Mouse (Mus musculus) intestine, embryonic 14.5 days (tissue): Measurements from ENCODE around the gene Pja2. TPM values are rescaled to one million over a fixed set of nuclear protein-coding genes. Genes with fewer than 3 reads are reported as not detected.

ENCODE experiments used
- ATAC-seq: fragments of 200-750 bp; cut with Nextera tagmentation; replicated peaks from 2 replicates; pipeline ENCODE4 v1.8.0; 2017; ENCODE audit warnings: low read depth, moderate number of reproducible peaks, moderate TSS enrichment, moderate library complexity; ENCODE audit not compliant: low FRiP score, low TSS enrichment
- DNase-seq: peaks from one replicate; pipeline ENCODE4 v3.0.0-alpha.2; 2018; ENCODE audit warnings: low spot score
- H3K27ac ChIP-seq: fragments of 300-500 bp; sonication (generic); 2 replicates; pipeline ENCODE4 v1.5.1; 2014; ENCODE audit warnings: low read depth, mild to moderate bottlenecking, control low read depth
- H3K27me3 ChIP-seq: fragments of 300-500 bp; sonication (generic); replicated peaks from 2 replicates; pipeline ENCODE4 v1.6.1; 2014; ENCODE audit warnings: low read length, control low read depth; ENCODE audit not compliant: control insufficient read depth, insufficient read depth
- H3K36me3 ChIP-seq: fragments of 300-500 bp; sonication (generic); 2 replicates; pipeline ENCODE4 v1.6.1; 2014; ENCODE audit warnings: low read length, control low read depth; ENCODE audit not compliant: control insufficient read depth, insufficient read depth
- H3K4me1 ChIP-seq: fragments of 300-500 bp; sonication (generic); replicated peaks from 2 replicates; pipeline ENCODE4 v1.6.1; 2014; ENCODE audit warnings: low read length, control low read depth, mixed read lengths; ENCODE audit not compliant: control insufficient read depth, insufficient read depth
- H3K4me2 ChIP-seq: fragments of 300-500 bp; sonication (generic); 2 replicates; pipeline ENCODE4 v1.6.1; 2014; ENCODE audit warnings: low read length
- H3K4me3 ChIP-seq: fragments of 300-500 bp; sonication (generic); 2 replicates; pipeline ENCODE4 v1.5.1; 2014; ENCODE audit warnings: low read depth, low read length, control low read depth, mixed read lengths
- H3K9ac ChIP-seq: fragments of 300-500 bp; sonication (generic); 2 replicates; pipeline ENCODE4 v1.6.1; 2014; ENCODE audit warnings: mild to moderate bottlenecking, low read length
- H3K9me3 ChIP-seq: fragments of 300-500 bp; sonication (generic); 2 replicates; pipeline ENCODE4 v1.6.1; 2016; ENCODE audit warnings: low read length, control low read depth; ENCODE audit not compliant: control insufficient read depth
- WGBS: fragments of 180-500 bp; shearing (Covaris S2); extraction: QIAGEN DNeasy Blood & Tissue Kit; methylation state at CpG from one replicate; pipeline ENCODE4 v1.1.7; 2014; 5-methylcytosine and 5-hydroxymethylcytosine counted together
- polyA plus RNA-seq: library from polyadenylated mRNA; unstranded; fragments of >200 nt; fragmentation: Nextera tagmentation; extraction: Ambion mirVana; gene quantifications from 2 replicates; pipeline ENCODE4 v1.2.1, GENCODE M21; 2014

Gene Pja2
- polyA plus RNA-seq, 1 experiment from 2014 or later = 70.2 TPM

DNA sequence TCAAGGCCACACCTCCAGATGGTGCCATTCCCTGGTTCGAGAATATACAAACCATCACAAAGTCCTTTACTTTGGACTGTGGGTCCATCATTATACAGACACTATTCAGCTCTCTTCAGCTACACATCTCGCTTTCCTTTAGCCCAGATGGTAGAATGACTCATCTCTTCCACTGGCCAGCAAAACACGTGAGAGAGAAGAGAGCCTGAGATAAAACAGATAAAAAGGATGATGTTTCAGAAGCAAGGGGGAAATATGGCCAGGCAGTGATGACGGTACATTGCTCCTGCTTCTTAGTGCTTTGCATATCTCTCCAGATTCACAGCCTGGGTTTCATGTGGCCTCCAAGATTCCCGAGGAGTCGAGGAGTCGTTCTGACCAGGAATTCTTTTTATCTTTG lies 10.0 kb upstream of the Pja2 start:
- Histone ChIP-seq H3K36me3 (no peaks in the 10 kb centered on the region), H3K9ac (no peak overlapping the region), H3K4me1 (no peaks in the 10 kb centered on the region), H3K4me2 (no peak overlapping the region), H3K4me3 (no peak overlapping the region), H3K27ac (no peak overlapping the region), H3K9me3 (no peaks in the 10 kb centered on the region), H3K27me3 (no peaks in the 10 kb centered on the region)
- DNase-seq (no peak), ATAC-seq (no peak)
- 44% methylated on average over 7 of the region's 7 CpGs for WGBS

- WGBS = 65% methylated on average over 5 of the region's 5 CpGs
- no peak for ATAC-seq
- H3K27ac ChIP-seq = no peak overlapping the region
- H3K9me3 ChIP-seq = no peaks in the 10 kb centered on the region
- no peak overlapping the region for H3K4me2 ChIP-seq
- H3K4me3 ChIP-seq = no peak overlapping the region
- DNase-seq = no peak
- H3K9ac ChIP-seq = no peak overlapping the region
- no peaks in the 10 kb centered on the region for H3K4me1 ChIP-seq
- no peaks in the 10 kb centered on the region for H3K36me3 ChIP-seq
- H3K27me3 ChIP-seq = no peaks in the 10 kb centered on the region
These were observed 8.0 kb upstream of the Pja2 start for GRCm38 (mm10) chr17:64339752-64340151.

- H3K4me2 ChIP-seq = no peak overlapping the region
- no peak for DNase-seq
- H3K4me3 ChIP-seq = no peak overlapping the region
- WGBS = 76% methylated on average over 4 of the region's 4 CpGs
- H3K9ac ChIP-seq = no peak overlapping the region
- H3K9me3 ChIP-seq = no peaks in the 10 kb centered on the region
- H3K27me3 ChIP-seq = no peaks in the 10 kb centered on the region
- no peaks in the 10 kb centered on the region for H3K36me3 ChIP-seq
- no peak overlapping the region for H3K27ac ChIP-seq
- ATAC-seq = no peak
- no peaks in the 10 kb centered on the region for H3K4me1 ChIP-seq
These were observed 5.5 kb upstream of the Pja2 start for GRCm38 (mm10) chr17:64337220-64337619.

GRCm38 (mm10) chr17:64333956-64334355 lies 2.2 kb upstream of the Pja2 start:
- Histone ChIP-seq H3K4me2 (no peak overlapping the region), H3K9ac (no peak overlapping the region), H3K4me1 (no peaks in the 10 kb centered on the region; the same call in 1 of the 2 replicates), H3K27ac (no peak overlapping the region), H3K27me3 (no peaks in the 10 kb centered on the region), H3K9me3 (no peaks in the 10 kb centered on the region), H3K4me3 (no peak overlapping the region), H3K36me3 (no peaks in the 10 kb centered on the region)
- ATAC-seq (no peak), DNase-seq (no peak)
- 88% methylated on average over 4 of the region's 4 CpGs for WGBS

DNA sequence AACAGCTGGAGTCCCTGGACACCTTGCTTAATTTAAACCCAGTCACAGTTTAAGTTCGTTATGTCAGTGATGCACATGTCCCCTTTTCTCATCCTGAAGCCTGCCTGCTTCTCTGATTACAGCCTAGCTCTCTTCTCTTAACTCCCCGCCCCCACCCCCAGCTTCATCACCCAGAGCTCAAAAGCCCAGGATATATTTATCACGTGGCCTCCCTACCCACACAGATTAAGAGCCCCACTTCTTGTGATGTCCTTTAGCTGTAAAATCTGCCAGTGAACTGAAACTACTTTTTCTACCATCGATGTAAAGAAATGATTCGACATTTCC lies 1.0 kb upstream of the Pja2 start:
- peaks cover 5% of the 10 kb centered on the region; the same call in 1 of the 2 replicates for H3K36me3 ChIP-seq

GRCm38 (mm10) chr17:64331291-64331897 lies 322 bp downstream of the Pja2 start:
- WGBS = under 1% methylated on average over 40 of the region's 62 CpGs
- Histone ChIP-seq H3K36me3 (peaks cover 11% of the 10 kb centered on the region; the same call in 1 of the 2 replicates), H3K27ac (peak overlapping the region; percentile 96), H3K4me1 (no peaks in the 10 kb centered on the region; the same call in 1 of the 2 replicates), H3K4me3 (peak overlapping the region; percentile 94), H3K9ac (peak overlapping the region; percentile 92), H3K27me3 (no peaks in the 10 kb centered on the region), H3K9me3 (no peaks in the 10 kb centered on the region), H3K4me2 (peak overlapping the region; percentile 53)
- ATAC-seq (peak; percentile 64), DNase-seq (peak; percentile 92)

More for the DNA sequence above, 1.0 kb upstream of the Pja2 start:
- H3K4me3 ChIP-seq = peak overlapping the region; percentile 94
- ATAC-seq = no peak
- DNase-seq = no peak
- H3K9me3 ChIP-seq = no peaks in the 10 kb centered on the region
- H3K4me1 ChIP-seq = no peaks in the 10 kb centered on the region; the same call in 1 of the 2 replicates
- 22% methylated on average over 5 of the region's 5 CpGs for WGBS
- peak overlapping the region; percentile 79 for H3K4me2 ChIP-seq
- H3K27ac ChIP-seq = peak overlapping the region; percentile 79
- H3K27me3 ChIP-seq = no peaks in the 10 kb centered on the region
- H3K9ac ChIP-seq = peak overlapping the region; percentile 58

DNA sequence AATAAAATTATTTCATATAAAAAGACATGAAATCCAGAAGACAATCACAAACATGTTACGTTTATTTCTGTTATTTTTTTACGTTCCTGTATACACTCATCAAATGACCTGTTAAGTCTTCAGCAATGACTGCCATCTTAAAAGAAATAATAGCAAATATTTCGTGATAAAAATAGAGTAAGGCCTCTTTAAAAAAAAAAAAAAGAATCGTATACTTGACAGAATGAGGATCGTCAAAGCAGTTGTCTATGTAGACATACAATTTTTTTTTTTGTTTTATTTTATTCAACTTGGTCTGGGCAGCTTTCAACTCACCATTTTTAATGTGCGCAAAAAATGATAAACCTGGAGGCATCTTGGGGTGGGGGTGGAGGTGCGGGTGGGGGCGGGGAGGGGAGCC lies 831 bp downstream of the Pja2 start:
- H3K27ac ChIP-seq = peak overlapping the region; percentile 96
- ATAC-seq (no peak), DNase-seq (no peak)
- no peaks in the 10 kb centered on the region; the same call in 1 of the 2 replicates for H3K4me1 ChIP-seq
- no peaks in the 10 kb centered on the region for H3K9me3 ChIP-seq
- H3K27me3 ChIP-seq = no peaks in the 10 kb centered on the region
- 19% methylated on average over 8 of the region's 8 CpGs for WGBS
- H3K4me2 ChIP-seq = peak overlapping the region; percentile 53
- peak overlapping the region; percentile 92 for H3K9ac ChIP-seq
- H3K4me3 ChIP-seq = peak overlapping the region; percentile 94
- peaks cover 11% of the 10 kb centered on the region; the same call in 1 of the 2 replicates for H3K36me3 ChIP-seq

DNA sequence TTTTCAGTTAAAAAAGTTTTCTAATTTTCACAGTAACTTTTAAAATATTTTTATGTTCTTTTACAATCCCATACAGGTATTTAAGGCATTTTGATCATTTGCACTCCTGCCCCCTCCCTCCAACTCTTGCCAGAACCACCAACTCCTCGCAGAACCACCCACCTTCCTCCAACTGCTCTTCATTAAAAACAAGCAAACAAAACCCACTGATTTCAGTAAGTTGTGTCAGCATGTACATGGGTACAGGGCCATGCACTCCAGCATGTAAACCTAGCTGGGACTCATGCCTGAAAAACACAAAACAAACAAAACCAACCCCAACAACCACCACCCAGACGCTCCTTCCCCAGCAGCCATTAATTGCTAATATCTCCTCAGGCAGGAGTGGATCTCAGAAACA lies 7.2 kb downstream of the Pja2 start:
- H3K36me3 ChIP-seq = peaks cover 11% of the 10 kb centered on the region; the same call in 1 of the 2 replicates
- no peaks in the 10 kb centered on the region for H3K27me3 ChIP-seq
- no peaks in the 10 kb centered on the region for H3K4me1 ChIP-seq
- no peak overlapping the region for H3K4me2 ChIP-seq
- 73% methylated on average over 2 of the region's 2 CpGs for WGBS
- H3K4me3 ChIP-seq = no peak overlapping the region
- H3K9ac ChIP-seq = no peak overlapping the region
- DNase-seq = no peak
- H3K27ac ChIP-seq = no peak overlapping the region
- H3K9me3 ChIP-seq = no peaks in the 10 kb centered on the region
- no peak for ATAC-seq

GRCm38 (mm10) chr17:64315428-64315827 lies 16.3 kb downstream of the Pja2 start:
- Histone ChIP-seq H3K9ac (no peak overlapping the region), H3K36me3 (peaks cover 13% of the 10 kb centered on the region), H3K27ac (no peak overlapping the region), H3K4me2 (no peak overlapping the region), H3K4me1 (no peaks in the 10 kb centered on the region), H3K27me3 (no peaks in the 10 kb centered on the region), H3K4me3 (no peak overlapping the region), H3K9me3 (no peaks in the 10 kb centered on the region)
- no peak for DNase-seq
- no peak for ATAC-seq
